Mouse (Mus musculus): Measurements from ENCODE around the gene Ubr1. TPM values are rescaled to one million over a fixed set of nuclear protein-coding genes. Genes with fewer than 3 reads are reported as not detected.
"Not testable (repeated sequence)": the region's sequence is repeated elsewhere in the genome, so short reads cannot be mapped to it uniquely, and the experiment has no call there.

Gene Ubr1
- polyA plus RNA-seq, 1 experiment from 2014 or later = 21.8 TPM

DNA sequence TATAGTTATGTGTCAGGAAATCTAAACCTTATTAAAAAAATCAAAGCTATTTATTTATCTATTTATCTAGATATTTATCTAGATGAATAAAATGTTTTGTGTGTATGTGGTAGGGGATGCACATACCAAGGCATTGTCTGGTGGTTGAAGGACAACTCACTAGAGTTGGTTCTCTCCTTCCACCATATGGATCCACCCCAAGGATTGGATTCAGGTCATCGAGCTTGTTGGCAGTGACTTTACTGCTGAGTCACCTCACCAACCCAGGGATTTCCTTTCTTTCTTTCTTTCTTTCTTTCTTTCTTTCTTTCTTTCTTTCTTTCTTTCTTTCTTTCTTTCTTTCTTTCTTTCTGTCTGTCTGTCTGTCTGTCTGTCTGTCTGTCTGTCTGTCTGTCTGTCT is 26.1 kb upstream of the Ubr1 start:
- not testable (repeated sequence) for ATAC-seq (ENCODE audit: insufficient number of reproducible peaks, low FRiP score, low TSS enrichment, low read depth); H3K27ac ChIP-seq; H3K9me3 ChIP-seq; H3K4me3 ChIP-seq; H3K9ac ChIP-seq; H3K4me1 ChIP-seq; H3K27me3 ChIP-seq; H3K4me2 ChIP-seq; H3K36me3 ChIP-seq
- 84% methylated on average over 1 of the region's 1 CpGs for WGBS

DNA sequence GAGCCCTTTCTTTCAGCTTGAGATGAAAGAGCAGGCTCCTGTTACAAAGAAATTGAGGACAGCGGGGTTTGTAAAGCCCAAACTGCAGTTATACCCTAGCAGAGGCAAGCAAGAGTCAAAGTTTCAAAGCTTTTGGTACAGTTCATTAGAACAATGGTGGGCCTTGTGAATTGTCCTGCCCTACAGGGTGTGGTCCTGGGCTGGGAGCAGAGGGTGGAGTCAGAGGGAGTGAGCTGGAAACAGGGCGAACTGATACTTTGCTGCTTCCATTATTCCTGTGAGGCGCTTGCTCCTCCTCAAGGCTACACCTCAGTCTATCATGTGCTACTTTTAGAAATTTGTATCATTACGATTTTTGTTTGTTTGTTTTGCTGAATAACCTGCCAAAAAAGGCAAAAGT is 20.7 kb upstream of the Ubr1 start:
- Histone ChIP-seq H3K4me2 (no peak overlapping the region), H3K27ac (no peak overlapping the region), H3K4me3 (no peak overlapping the region), H3K4me1 (no peaks in the 10 kb centered on the region), H3K27me3 (no peaks in the 10 kb centered on the region), H3K9me3 (no peaks in the 10 kb centered on the region), H3K9ac (no peak overlapping the region), H3K36me3 (no peaks in the 10 kb centered on the region)
- no peak for ATAC-seq (ENCODE audit: insufficient number of reproducible peaks, low FRiP score, low TSS enrichment, low read depth)
- 69% methylated on average over 4 of the region's 4 CpGs for WGBS

DNA sequence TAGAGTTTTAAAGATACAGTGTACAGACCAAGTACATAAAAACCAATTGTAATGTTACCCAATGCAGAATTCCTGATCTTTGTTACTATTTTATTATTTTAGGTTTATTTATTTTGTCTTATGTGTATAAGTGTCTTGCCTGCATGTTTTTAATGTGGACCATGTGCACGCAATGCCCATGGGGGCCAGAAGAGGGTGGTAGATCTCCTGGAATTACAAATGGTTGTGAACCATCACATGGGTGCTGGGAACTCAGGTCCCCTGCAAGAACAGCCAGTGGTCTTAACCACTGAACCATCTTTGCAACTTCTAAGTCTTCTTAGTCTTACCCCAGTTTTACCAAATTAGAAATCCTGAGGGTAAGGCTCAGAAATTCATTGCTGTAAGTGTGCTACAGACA is 14.7 kb upstream of the Ubr1 start:
- no peaks in the 10 kb centered on the region for H3K36me3 ChIP-seq
- H3K9me3 ChIP-seq = no peaks in the 10 kb centered on the region
- H3K27ac ChIP-seq = no peak overlapping the region
- H3K4me1 ChIP-seq = no peaks in the 10 kb centered on the region
- WGBS = 100% methylated on average over 1 of the region's 1 CpGs
- no peak for ATAC-seq (ENCODE audit: insufficient number of reproducible peaks, low FRiP score, low TSS enrichment, low read depth)
- H3K4me2 ChIP-seq = no peak overlapping the region
- H3K4me3 ChIP-seq = no peak overlapping the region
- H3K9ac ChIP-seq = no peak overlapping the region
- no peaks in the 10 kb centered on the region for H3K27me3 ChIP-seq

DNA sequence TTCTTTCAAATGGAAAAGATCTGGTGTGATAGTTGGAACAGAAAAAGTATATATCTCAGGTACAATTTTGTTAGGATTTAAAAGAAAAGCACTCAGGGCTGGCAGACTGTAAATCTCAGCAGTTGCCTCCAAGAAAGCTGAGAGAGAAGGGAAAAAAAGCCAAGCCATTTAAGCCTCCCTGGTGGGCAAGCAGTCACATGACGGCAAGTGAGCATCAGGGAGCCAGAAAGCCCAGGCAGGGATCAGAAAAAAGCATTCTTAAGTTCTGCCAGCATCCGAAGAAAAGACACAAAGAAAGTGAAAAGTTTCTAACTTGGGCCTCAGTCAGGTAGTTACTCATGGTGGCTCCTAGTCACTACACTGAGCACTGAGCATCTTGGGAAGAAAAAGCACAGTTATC is 13.1 kb upstream of the Ubr1 start:
- Histone ChIP-seq H3K4me1 (no peaks in the 10 kb centered on the region), H3K27me3 (no peaks in the 10 kb centered on the region), H3K9ac (no peak overlapping the region), H3K9me3 (no peaks in the 10 kb centered on the region), H3K4me3 (no peak overlapping the region), H3K27ac (no peak overlapping the region), H3K4me2 (no peak overlapping the region), H3K36me3 (no peaks in the 10 kb centered on the region)
- no peak for ATAC-seq (ENCODE audit: insufficient number of reproducible peaks, low FRiP score, low TSS enrichment, low read depth)
- WGBS = 35% methylated on average over 2 of the region's 2 CpGs

DNA sequence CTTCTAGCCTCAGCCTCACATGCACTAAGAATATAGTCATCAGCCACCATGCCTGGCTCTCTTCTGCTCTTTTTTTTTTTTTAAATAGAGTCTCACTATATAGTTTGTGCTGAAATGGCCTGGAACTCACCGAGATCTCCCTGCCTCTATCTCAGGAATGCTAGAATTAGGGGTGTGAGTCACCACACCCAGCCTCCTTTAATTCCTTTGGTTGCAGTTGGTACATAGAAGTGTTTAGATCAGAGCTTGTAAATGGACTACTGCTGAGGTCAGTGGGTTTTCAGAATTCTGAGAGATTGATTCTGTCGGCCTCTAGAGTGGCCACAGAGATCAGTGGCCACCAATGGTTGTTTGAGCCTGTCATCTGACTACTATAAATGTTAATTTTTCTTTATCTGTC is 10.3 kb upstream of the Ubr1 start:
- no peaks in the 10 kb centered on the region for H3K9me3 ChIP-seq
- H3K36me3 ChIP-seq = no peaks in the 10 kb centered on the region
- no peak overlapping the region for H3K4me2 ChIP-seq
- no peaks in the 10 kb centered on the region for H3K27me3 ChIP-seq
- H3K9ac ChIP-seq = no peak overlapping the region
- WGBS = 41% methylated on average over 2 of the region's 2 CpGs
- H3K4me1 ChIP-seq = peaks cover 8% of the 10 kb centered on the region; the same call in 1 of the 2 replicates
- H3K27ac ChIP-seq = no peak overlapping the region
- no peak overlapping the region for H3K4me3 ChIP-seq
- ATAC-seq (ENCODE audit: insufficient number of reproducible peaks, low FRiP score, low TSS enrichment, low read depth) = no peak

DNA sequence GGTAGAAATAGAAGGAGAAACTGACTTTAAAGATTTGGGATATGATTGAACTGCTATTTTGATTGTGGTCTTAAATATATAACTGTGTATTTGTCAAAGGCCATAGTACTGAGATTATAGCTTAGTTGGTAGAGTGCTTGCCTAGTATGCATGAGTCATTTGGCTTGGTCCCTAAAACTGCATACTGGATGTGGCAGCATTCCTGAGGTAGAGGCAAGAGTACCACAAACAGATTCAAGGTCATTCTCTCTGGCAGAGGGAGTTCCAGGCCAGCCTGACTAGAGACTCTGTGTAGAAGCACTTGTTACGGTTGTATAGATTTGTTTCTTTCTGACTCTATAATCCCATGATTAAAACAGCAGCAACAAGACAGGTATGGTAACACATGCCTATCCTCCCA is 9.3 kb upstream of the Ubr1 start:
- WGBS = 84% methylated on average over 1 of the region's 1 CpGs
- no peaks in the 10 kb centered on the region for H3K36me3 ChIP-seq
- H3K4me2 ChIP-seq = no peak overlapping the region
- H3K9ac ChIP-seq = no peak overlapping the region
- H3K27ac ChIP-seq = no peak overlapping the region
- ATAC-seq (ENCODE audit: insufficient number of reproducible peaks, low FRiP score, low TSS enrichment, low read depth) = no peak
- H3K4me3 ChIP-seq = no peak overlapping the region
- H3K4me1 ChIP-seq = peaks cover 8% of the 10 kb centered on the region; the same call in 1 of the 2 replicates
- H3K27me3 ChIP-seq = no peaks in the 10 kb centered on the region
- H3K9me3 ChIP-seq = no peaks in the 10 kb centered on the region

DNA sequence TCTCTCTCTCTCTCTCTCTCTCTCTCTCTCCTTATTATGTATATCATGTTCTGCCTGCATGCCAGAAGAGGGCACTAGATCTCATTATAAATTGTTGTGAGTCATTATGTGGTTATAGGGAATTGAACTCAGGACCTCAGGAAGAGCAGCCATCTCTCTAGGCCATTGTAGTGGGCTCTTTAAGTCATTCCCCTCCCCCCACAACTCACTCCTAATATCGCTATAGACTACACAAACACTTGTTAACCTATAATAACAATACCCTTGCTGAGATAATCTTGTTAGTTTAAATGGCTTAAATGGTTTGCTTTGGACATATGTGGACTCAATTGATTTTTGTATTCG is 8.2 kb upstream of the Ubr1 start:
- no peaks in the 10 kb centered on the region for H3K36me3 ChIP-seq
- no peaks in the 10 kb centered on the region for H3K27me3 ChIP-seq
- no peak for ATAC-seq (ENCODE audit: insufficient number of reproducible peaks, low FRiP score, low TSS enrichment, low read depth)
- H3K9ac ChIP-seq = no peak overlapping the region
- no peaks in the 10 kb centered on the region for H3K9me3 ChIP-seq
- H3K4me3 ChIP-seq = no peak overlapping the region
- H3K4me2 ChIP-seq = no peak overlapping the region
- H3K4me1 ChIP-seq = peaks cover 8% of the 10 kb centered on the region; the same call in 1 of the 2 replicates
- H3K27ac ChIP-seq = no peak overlapping the region
- WGBS = 61% methylated on average over 2 of the region's 2 CpGs

DNA sequence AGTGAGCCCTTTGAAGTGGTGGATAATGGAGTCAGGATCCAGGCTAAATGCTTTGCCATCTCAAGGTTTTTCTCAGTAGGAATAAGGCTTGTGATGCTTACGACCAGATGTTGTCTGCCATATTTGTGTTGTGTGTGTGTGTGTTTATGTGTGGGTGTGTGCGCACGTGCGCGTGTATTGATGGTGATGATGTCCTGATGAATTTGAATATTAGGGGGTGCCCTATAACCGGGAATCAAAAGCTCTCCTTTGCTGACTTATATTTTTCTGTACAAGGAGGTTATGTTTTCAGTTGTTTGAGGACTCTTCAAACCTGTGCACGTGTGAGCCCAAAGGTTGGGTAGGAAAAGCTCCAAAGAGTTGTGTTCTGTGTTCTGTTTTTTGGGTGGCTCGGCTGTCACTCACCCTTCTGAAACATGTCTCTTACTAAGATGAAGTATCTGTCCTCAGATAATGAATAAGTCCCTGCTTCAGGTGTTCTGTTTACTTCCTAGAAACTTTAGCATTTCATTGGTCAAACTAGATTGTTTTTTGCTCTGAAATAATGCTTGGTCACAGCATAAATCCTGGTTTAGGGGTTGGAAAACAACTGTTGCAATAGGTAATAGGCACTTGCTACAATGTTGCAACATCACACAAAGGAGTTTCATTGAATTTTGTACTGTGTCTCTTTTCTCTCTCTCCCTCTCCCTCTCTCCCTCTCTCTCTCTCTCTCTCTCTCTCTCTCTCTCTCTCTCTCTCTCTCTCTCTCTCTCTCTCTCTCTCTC is 7.6 kb upstream of the Ubr1 start:
- no peaks in the 10 kb centered on the region for H3K36me3 ChIP-seq
- ATAC-seq (ENCODE audit: insufficient number of reproducible peaks, low FRiP score, low TSS enrichment, low read depth) = no peak
- H3K27me3 ChIP-seq = peaks cover 1% of the 10 kb centered on the region; the same call in 1 of the 2 replicates
- H3K4me1 ChIP-seq = peaks cover 8% of the 10 kb centered on the region; the same call in 1 of the 2 replicates
- peak overlapping the region; percentile 65 for H3K4me3 ChIP-seq
- H3K27ac ChIP-seq = no peak overlapping the region
- H3K4me2 ChIP-seq = peak overlapping the region; percentile 98
- H3K9ac ChIP-seq = no peak overlapping the region
- no peaks in the 10 kb centered on the region for H3K9me3 ChIP-seq
- WGBS = 73% methylated on average over 8 of the region's 8 CpGs

DNA sequence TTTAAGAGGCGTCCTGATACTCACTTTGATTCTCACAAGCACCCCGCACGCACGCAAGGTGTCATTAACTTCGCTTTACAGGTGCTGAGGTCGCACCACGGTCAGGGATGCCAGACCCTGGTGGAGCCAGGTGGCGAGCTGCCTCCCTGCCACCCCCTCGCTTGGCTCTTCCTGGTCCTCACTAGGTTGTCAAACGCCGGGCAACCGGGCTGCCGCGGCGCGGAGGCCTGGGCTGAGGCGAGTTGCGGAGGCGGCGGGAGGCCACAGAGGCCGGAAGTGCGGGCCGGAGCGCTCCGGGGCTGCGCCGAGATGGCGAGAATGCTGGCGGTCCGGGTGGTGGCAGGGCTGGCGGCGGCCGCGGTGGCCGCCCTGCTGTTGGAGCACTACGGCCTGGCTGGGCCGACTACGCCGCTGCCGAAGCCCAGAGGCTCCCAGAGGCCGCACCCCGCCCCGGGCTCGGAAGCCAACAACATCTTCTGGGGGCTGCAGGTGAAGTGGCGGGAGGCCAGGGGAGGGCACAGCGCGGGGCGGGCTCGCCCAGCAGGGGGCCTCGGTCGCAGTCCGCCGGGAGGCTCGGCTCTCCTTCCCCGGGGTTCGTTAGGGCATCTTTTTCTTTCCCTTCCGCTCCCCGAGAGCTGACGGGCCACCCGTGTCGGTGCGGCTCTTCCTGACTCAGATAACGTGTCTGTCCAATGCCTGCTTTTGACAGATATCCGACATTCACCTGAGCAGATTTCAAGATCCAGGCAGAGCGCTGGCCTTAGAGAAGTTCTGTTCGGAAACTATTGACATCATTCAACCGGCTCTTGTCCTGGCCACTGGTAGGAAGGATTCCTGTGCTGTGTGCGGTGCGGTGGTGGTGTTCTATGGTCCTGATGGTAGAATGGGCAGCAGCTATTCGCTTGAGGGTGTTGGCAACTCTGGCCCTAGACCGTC is 6.7 kb upstream of the Ubr1 start, which contains the start of gene Tmem62:
Gene Tmem62, plus strand, starts transcription at position 28 of the 936 bp plus-strand sequence.
- no peaks in the 10 kb centered on the region for H3K36me3 ChIP-seq
- H3K27me3 ChIP-seq = peaks cover 5% of the 10 kb centered on the region; the same call in 1 of the 2 replicates
- H3K4me2 ChIP-seq = peak within 1 kb of the TSS; percentile 98
- H3K4me3 ChIP-seq = peak within 1 kb of the TSS; percentile 65
- H3K4me1 ChIP-seq = peaks cover 8% of the 10 kb centered on the region; the same call in 1 of the 2 replicates
- H3K9ac ChIP-seq = peak within 1 kb of the TSS; percentile 75
- peak within 1 kb of the TSS; percentile 38; the same call in 1 of the 2 replicates for H3K27ac ChIP-seq
- ATAC-seq (ENCODE audit: insufficient number of reproducible peaks, low FRiP score, low TSS enrichment, low read depth) = 0 out of 2 replicates have a peak, but pooled peaks have one; percentile 30
- under 1% methylated on average over 52 of the region's 71 CpGs for WGBS
- no peaks in the 10 kb centered on the region for H3K9me3 ChIP-seq

DNA sequence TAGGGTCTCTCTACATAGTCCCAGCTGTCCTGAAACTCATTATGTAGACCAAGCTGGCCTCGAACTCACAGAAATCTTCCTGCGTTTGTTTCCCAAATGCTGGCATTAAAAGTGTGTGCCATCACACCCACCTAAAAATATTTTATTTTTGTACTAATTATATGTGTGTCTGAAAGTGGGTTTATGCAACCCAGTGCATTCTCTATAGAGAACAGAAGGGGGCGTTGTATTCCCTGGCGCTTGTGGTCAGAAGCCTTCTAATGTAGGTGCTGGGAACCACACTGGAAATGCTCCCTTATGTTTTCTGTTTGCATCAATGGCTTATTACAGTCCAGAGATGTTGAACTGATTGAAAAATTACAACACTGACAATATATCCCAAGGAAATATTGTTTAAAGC is 5.8 kb upstream of the Ubr1 start:
- no peak overlapping the region for H3K4me3 ChIP-seq
- H3K27ac ChIP-seq = no peak overlapping the region
- peaks cover 8% of the 10 kb centered on the region; the same call in 1 of the 2 replicates for H3K4me1 ChIP-seq
- H3K36me3 ChIP-seq = no peaks in the 10 kb centered on the region
- WGBS = 51% methylated on average over 4 of the region's 4 CpGs
- H3K9ac ChIP-seq = no peak overlapping the region
- no peaks in the 10 kb centered on the region for H3K9me3 ChIP-seq
- no peak for ATAC-seq (ENCODE audit: insufficient number of reproducible peaks, low FRiP score, low TSS enrichment, low read depth)
- no peak overlapping the region for H3K4me2 ChIP-seq
- H3K27me3 ChIP-seq = peaks cover 5% of the 10 kb centered on the region; the same call in 1 of the 2 replicates

DNA sequence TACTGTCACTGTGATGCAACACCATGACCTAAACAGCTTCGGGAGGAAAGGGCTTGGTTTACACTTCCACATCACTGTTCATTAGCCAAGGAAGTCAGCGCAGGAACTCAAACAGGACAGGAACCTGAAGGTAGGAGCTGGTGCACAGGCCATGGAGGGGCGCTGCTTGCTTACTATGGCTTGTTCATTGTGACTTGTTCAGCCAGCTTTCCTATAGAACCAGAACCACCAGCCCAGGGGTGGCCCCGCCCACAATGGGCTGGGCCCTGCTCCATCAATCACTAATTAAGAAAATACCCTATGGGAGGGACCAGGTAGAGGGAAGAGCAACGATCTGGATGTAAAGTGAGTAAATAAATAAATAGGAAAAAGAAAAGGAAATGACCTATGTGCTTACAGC is 2.4 kb upstream of the Ubr1 start:
- WGBS = 21% methylated on average over 5 of the region's 5 CpGs

DNA sequence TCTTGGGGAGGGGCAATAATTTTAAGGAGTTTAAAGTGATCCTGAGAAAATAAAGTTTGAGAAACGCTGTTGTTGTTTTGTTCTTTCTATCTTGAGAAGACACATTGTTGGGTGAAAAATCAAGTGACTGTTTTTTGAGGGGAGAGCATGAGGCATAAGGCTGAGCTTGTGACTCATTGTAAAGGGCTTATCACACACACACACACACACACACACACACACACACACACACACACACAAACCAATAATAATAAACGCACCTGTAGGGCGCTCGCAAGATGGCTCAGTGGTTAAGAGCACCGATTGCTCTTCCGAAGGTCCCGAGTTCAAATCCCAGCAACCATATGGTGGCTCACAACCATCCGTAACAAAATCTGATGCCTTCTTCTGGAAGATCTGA is 1.7 kb upstream of the Ubr1 start:
- not testable (repeated sequence) for H3K4me2 ChIP-seq; H3K9ac ChIP-seq; ATAC-seq (ENCODE audit: insufficient number of reproducible peaks, low FRiP score, low TSS enrichment, low read depth); H3K36me3 ChIP-seq; H3K9me3 ChIP-seq; H3K4me3 ChIP-seq; H3K4me1 ChIP-seq; H3K27ac ChIP-seq; H3K27me3 ChIP-seq
- 93% methylated on average over 8 of the region's 8 CpGs for WGBS

More for the DNA sequence above, 2.4 kb upstream of the Ubr1 start:
- Histone ChIP-seq H3K9me3 (no peaks in the 10 kb centered on the region), H3K9ac (no peak overlapping the region), H3K27me3 (peaks cover 5% of the 10 kb centered on the region; the same call in 1 of the 2 replicates), H3K4me3 (no peak overlapping the region), H3K36me3 (no peaks in the 10 kb centered on the region), H3K27ac (no peak overlapping the region), H3K4me1 (peaks cover 11% of the 10 kb centered on the region; the same call in 1 of the 2 replicates), H3K4me2 (no peak overlapping the region)
- ATAC-seq (ENCODE audit: insufficient number of reproducible peaks, low FRiP score, low TSS enrichment, low read depth) = no peak
